Mouse (Mus musculus) liver, embryonic 12.5 days (tissue): ENCODE data around the gene Ntn1. TPM values are rescaled to one million over a fixed set of nuclear protein-coding genes. Genes with fewer than 3 reads are reported as not detected.

Experiments
- ATAC-seq: fragments of 200-750 bp; cut with Nextera tagmentation; 2 replicates; pipeline ENCODE4 v1.8.0; 2017; ENCODE audit warnings: moderate number of reproducible peaks, mild to moderate bottlenecking, moderate library complexity
- H3K27ac ChIP-seq: fragments of 300-500 bp; sonication (generic); 2 replicates; pipeline ENCODE4 v1.5.1; 2016; ENCODE audit warnings: mild to moderate bottlenecking
- H3K27me3 ChIP-seq: fragments of 300-500 bp; sonication (generic); replicated peaks from 2 replicates; pipeline ENCODE4 v1.6.1; 2016; ENCODE audit warnings: mild to moderate bottlenecking, moderate library complexity
- H3K36me3 ChIP-seq: fragments of 300-500 bp; sonication (generic); 2 replicates; pipeline ENCODE4 v1.6.1; 2016; ENCODE audit warnings: mild to moderate bottlenecking, moderate library complexity
- H3K4me1 ChIP-seq: fragments of 300-500 bp; sonication (generic); 2 replicates; pipeline ENCODE4 v1.6.1; 2016
- H3K4me2 ChIP-seq: fragments of 300-500 bp; sonication (generic); 2 replicates; pipeline ENCODE4 v1.6.1; 2016; ENCODE audit warnings: mild to moderate bottlenecking, moderate library complexity
- H3K4me3 ChIP-seq: fragments of 300-500 bp; sonication (generic); 2 replicates; pipeline ENCODE4 v1.5.1; 2016; ENCODE audit warnings: mild to moderate bottlenecking, moderate library complexity
- H3K9ac ChIP-seq: fragments of 300-500 bp; sonication (generic); 2 replicates; pipeline ENCODE4 v1.6.1; 2016; ENCODE audit warnings: mild to moderate bottlenecking, moderate library complexity
- H3K9me3 ChIP-seq: fragments of 300-500 bp; sonication (generic); replicated peaks from 2 replicates; pipeline ENCODE4 v1.6.1; 2016; ENCODE audit warnings: mild to moderate bottlenecking, moderate library complexity
- WGBS: fragments of 180-500 bp; shearing (Covaris S2); methylation state at CpG from one replicate; pipeline ENCODE4 v1.1.7; 2016; ENCODE audit not compliant: insufficient replicate concordance; 5-methylcytosine and 5-hydroxymethylcytosine counted together
- polyA plus RNA-seq: library from polyadenylated mRNA; unstranded; fragments of >200 nt; fragmentation: Nextera tagmentation; extraction: Ambion mirVana; gene quantifications from 2 replicates; pipeline ENCODE4 v1.2.1, GENCODE M21; 2016

Ntn1 gene
- polyA plus RNA-seq, 1 experiment from 2014 or later = 0.57 TPM

GRCm38 (mm10) chr11:68313861-68314260 lies 86.8 kb downstream of the Ntn1 start:
- no peaks in the 10 kb centered on the region for H3K4me1 ChIP-seq
- no peaks in the 10 kb centered on the region for H3K27me3 ChIP-seq
- H3K27ac ChIP-seq = no peak overlapping the region
- WGBS = 57% methylated on average over 4 of the region's 4 CpGs
- H3K9ac ChIP-seq = no peak overlapping the region
- no peaks in the 10 kb centered on the region for H3K36me3 ChIP-seq
- no peaks in the 10 kb centered on the region for H3K9me3 ChIP-seq
- no peak overlapping the region for H3K4me3 ChIP-seq
- ATAC-seq = no peak
- no peak overlapping the region for H3K4me2 ChIP-seq

- no peaks in the 10 kb centered on the region for H3K9me3 ChIP-seq
- no peaks in the 10 kb centered on the region for H3K4me1 ChIP-seq
- no peak overlapping the region for H3K27ac ChIP-seq
- no peaks in the 10 kb centered on the region for H3K27me3 ChIP-seq
- H3K9ac ChIP-seq = no peak overlapping the region
- no peak overlapping the region for H3K4me2 ChIP-seq
- ATAC-seq = no peak
- no peak overlapping the region for H3K4me3 ChIP-seq
- H3K36me3 ChIP-seq = no peaks in the 10 kb centered on the region
- 35% methylated on average over 7 of the region's 7 CpGs for WGBS
Observed at GRCm38 (mm10) chr11:68313065-68313464, 87.6 kb downstream of the Ntn1 start.

- Histone ChIP-seq H3K4me3 (no peak overlapping the region), H3K4me1 (no peaks in the 10 kb centered on the region), H3K9me3 (no peaks in the 10 kb centered on the region), H3K36me3 (no peaks in the 10 kb centered on the region), H3K9ac (no peak overlapping the region), H3K27ac (no peak overlapping the region), H3K4me2 (no peak overlapping the region), H3K27me3 (no peaks in the 10 kb centered on the region)
- ATAC-seq = no peak
- WGBS = 56% methylated on average over 10 of the region's 10 CpGs
Observed at GRCm38 (mm10) chr11:68308911-68309580, 91.6 kb downstream of the Ntn1 start.

GRCm38 (mm10) chr11:68305997-68306396 lies 94.6 kb downstream of the Ntn1 start:
- H3K4me3 ChIP-seq = no peak overlapping the region
- ATAC-seq = no peak
- no peaks in the 10 kb centered on the region for H3K36me3 ChIP-seq
- H3K4me2 ChIP-seq = no peak overlapping the region
- 76% methylated on average over 8 of the region's 8 CpGs for WGBS
- no peaks in the 10 kb centered on the region for H3K27me3 ChIP-seq
- H3K27ac ChIP-seq = no peak overlapping the region
- H3K9me3 ChIP-seq = no peaks in the 10 kb centered on the region
- H3K4me1 ChIP-seq = no peaks in the 10 kb centered on the region
- H3K9ac ChIP-seq = no peak overlapping the region

- Histone ChIP-seq H3K4me2 (no peak overlapping the region), H3K27ac (no peak overlapping the region), H3K27me3 (no peaks in the 10 kb centered on the region), H3K9ac (no peak overlapping the region), H3K4me3 (no peak overlapping the region), H3K4me1 (no peaks in the 10 kb centered on the region), H3K9me3 (no peaks in the 10 kb centered on the region), H3K36me3 (no peaks in the 10 kb centered on the region)
- 73% methylated on average over 7 of the region's 7 CpGs for WGBS
- no peak for ATAC-seq
Observed at GRCm38 (mm10) chr11:68302323-68302722, 98.3 kb downstream of the Ntn1 start.

GRCm38 (mm10) chr11:68301660-68302059 lies 99.0 kb downstream of the Ntn1 start:
- no peak for ATAC-seq
- Histone ChIP-seq H3K4me3 (no peak overlapping the region), H3K4me1 (no peaks in the 10 kb centered on the region), H3K36me3 (no peaks in the 10 kb centered on the region), H3K9me3 (no peaks in the 10 kb centered on the region), H3K4me2 (no peak overlapping the region), H3K27ac (no peak overlapping the region), H3K27me3 (no peaks in the 10 kb centered on the region), H3K9ac (no peak overlapping the region)
- whole genome bisulfite sequencing = 77% methylated on average over 4 of the region's 4 CpGs

GRCm38 (mm10) chr11:68295474-68295873 lies 105.1 kb downstream of the Ntn1 start:
- no peaks in the 10 kb centered on the region for H3K36me3 ChIP-seq
- ATAC-seq = no peak

GRCm38 (mm10) chr11:68290631-68291030 lies 110.0 kb downstream of the Ntn1 start:
- Histone ChIP-seq H3K4me2 (no peak overlapping the region), H3K4me1 (no peaks in the 10 kb centered on the region), H3K36me3 (no peaks in the 10 kb centered on the region), H3K27ac (no peak overlapping the region), H3K9me3 (no peaks in the 10 kb centered on the region), H3K9ac (no peak overlapping the region), H3K27me3 (peaks cover 13% of the 10 kb centered on the region), H3K4me3 (no peak overlapping the region)
- no peak for ATAC-seq
- WGBS = 72% methylated on average over 8 of the region's 8 CpGs

More at GRCm38 (mm10) chr11:68295474-68295873, 105.1 kb downstream of the Ntn1 start:
- no peaks in the 10 kb centered on the region; the same call in 1 of the 2 replicates for H3K27me3 ChIP-seq
- H3K4me3 ChIP-seq = no peak overlapping the region
- no peak overlapping the region for H3K27ac ChIP-seq
- no peak overlapping the region for H3K9ac ChIP-seq
- H3K4me2 ChIP-seq = no peak overlapping the region
- H3K9me3 ChIP-seq = no peaks in the 10 kb centered on the region
- no peaks in the 10 kb centered on the region for H3K4me1 ChIP-seq
- 64% methylated on average over 5 of the region's 5 CpGs for WGBS

- no peak overlapping the region for H3K9ac ChIP-seq
- WGBS = 59% methylated on average over 5 of the region's 5 CpGs
Observed at GRCm38 (mm10) chr11:68287331-68287730, 113.3 kb downstream of the Ntn1 start.

GRCm38 (mm10) chr11:68286142-68286808 lies 114.3 kb downstream of the Ntn1 start:
- no peaks in the 10 kb centered on the region for H3K4me1 ChIP-seq
- H3K4me2 ChIP-seq = no peak overlapping the region
- H3K9ac ChIP-seq = no peak overlapping the region
- no peak overlapping the region for H3K27ac ChIP-seq
- no peaks in the 10 kb centered on the region for H3K36me3 ChIP-seq
- ATAC-seq = no peak
- no peak overlapping the region for H3K4me3 ChIP-seq
- WGBS = 45% methylated on average over 10 of the region's 10 CpGs
- H3K9me3 ChIP-seq = no peaks in the 10 kb centered on the region
- H3K27me3 ChIP-seq = peaks cover 18% of the 10 kb centered on the region

More at GRCm38 (mm10) chr11:68287331-68287730, 113.3 kb downstream of the Ntn1 start:
- H3K4me2 ChIP-seq = no peak overlapping the region
- H3K4me1 ChIP-seq = no peaks in the 10 kb centered on the region
- no peaks in the 10 kb centered on the region for H3K36me3 ChIP-seq
- no peak overlapping the region for H3K27ac ChIP-seq
- H3K9me3 ChIP-seq = no peaks in the 10 kb centered on the region
- ATAC-seq = no peak
- H3K27me3 ChIP-seq = peaks cover 18% of the 10 kb centered on the region
- H3K4me3 ChIP-seq = no peak overlapping the region

GRCm38 (mm10) chr11:68285754-68286141 lies 114.9 kb downstream of the Ntn1 start:
- Histone ChIP-seq H3K27ac (no peak overlapping the region), H3K4me2 (no peak overlapping the region), H3K9ac (no peak overlapping the region), H3K36me3 (no peaks in the 10 kb centered on the region), H3K9me3 (no peaks in the 10 kb centered on the region), H3K27me3 (peaks cover 18% of the 10 kb centered on the region), H3K4me1 (no peaks in the 10 kb centered on the region), H3K4me3 (no peak overlapping the region)
- 39% methylated on average over 3 of the region's 3 CpGs for WGBS
- ATAC-seq = no peak

GRCm38 (mm10) chr11:68280001-68280510 lies 120.6 kb downstream of the Ntn1 start:
- no peak overlapping the region for H3K9ac ChIP-seq
- no peaks in the 10 kb centered on the region for H3K9me3 ChIP-seq
- WGBS = 69% methylated on average over 10 of the region's 10 CpGs
- ATAC-seq = no peak
- H3K27ac ChIP-seq = no peak overlapping the region
- H3K36me3 ChIP-seq = no peaks in the 10 kb centered on the region
- H3K4me2 ChIP-seq = no peak overlapping the region
- no peaks in the 10 kb centered on the region for H3K4me1 ChIP-seq
- peaks cover 43% of the 10 kb centered on the region for H3K27me3 ChIP-seq
- H3K4me3 ChIP-seq = no peak overlapping the region
